ENCODE assay signal across 14 mouse cellular contexts in the genomic region with DNA sequence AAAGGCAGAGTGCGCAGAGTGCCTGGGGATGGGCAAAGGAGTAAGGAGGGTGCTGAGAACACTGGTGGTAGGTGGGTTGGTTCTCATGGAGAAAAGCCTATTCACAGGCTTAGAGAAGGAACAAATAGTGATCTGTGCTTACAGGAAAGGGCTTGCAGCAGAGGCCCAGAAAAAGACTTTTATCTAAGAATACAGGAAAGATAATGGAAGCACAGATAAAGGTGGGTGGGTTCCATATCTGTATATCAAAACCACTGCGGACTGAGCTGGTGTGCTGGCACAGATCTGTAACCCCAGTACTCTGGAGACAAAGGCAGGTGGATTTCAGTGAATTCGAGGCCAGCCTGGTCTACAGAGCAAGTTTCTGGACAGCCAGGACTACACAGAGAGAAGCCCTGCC.
"Had no signal": no experiment of that assay in that cellular context is flagged by ENCODE, and none has a peak within 500 bp of the region (broad histone marks: within the 10 kb centered on the region; RNA-seq: fewer than 3 reads in every experiment).

No protein-coding gene starts in this region.

- DNase-seq: lung, adult 18-20 months; lung, embryonic 14.5 days; lung, postnatal 10 days; right cerebral cortex, postnatal 14 days; thymus, adult 2 months; thymus, postnatal 25 days; thymus, postnatal 4 days had no signal

- H3K27me3 ChIP-seq: megakaryocyte, embryonic 14.5 days; midbrain, embryonic 13.5 days; midbrain, embryonic 15.5 days; neural tube, embryonic 12.5 days; stomach, embryonic 15.5 days had no signal

- H3K36me3 ChIP-seq: midbrain, embryonic 13.5 days; midbrain, embryonic 15.5 days; neural tube, embryonic 12.5 days; stomach, embryonic 15.5 days had no signal

- H3K27ac ChIP-seq: macrophage; midbrain, embryonic 13.5 days; midbrain, embryonic 15.5 days; neural tube, embryonic 12.5 days; stomach, embryonic 15.5 days; stomach, postnatal 0 days had no signal

- H3K9ac ChIP-seq: lung, embryonic 14.5 days; midbrain, embryonic 13.5 days; midbrain, embryonic 15.5 days; neural tube, embryonic 12.5 days; stomach, embryonic 15.5 days had no signal

- H3K4me3 ChIP-seq: megakaryocyte, embryonic 14.5 days; midbrain, embryonic 13.5 days; midbrain, embryonic 15.5 days; neural tube, embryonic 12.5 days; stomach, embryonic 15.5 days had no signal

- H3K9me3 ChIP-seq: megakaryocyte, embryonic 14.5 days; midbrain, embryonic 13.5 days; midbrain, embryonic 15.5 days; neural tube, embryonic 12.5 days; stomach, embryonic 15.5 days had no signal

- H3K4me1 ChIP-seq: midbrain, embryonic 15.5 days; neural tube, embryonic 12.5 days had no signal
